Mouse (Mus musculus) ES-Bruce4 (cell line): ENCODE measurements around the gene Mfrp. TPM values are rescaled to one million over a fixed set of nuclear protein-coding genes. Genes with fewer than 3 reads are reported as not detected.
"Not testable (repeated sequence)": the region's sequence is repeated elsewhere in the genome, so short reads cannot be mapped to it uniquely, and the experiment has no call there.

Experiments used
- H3K27ac ChIP-seq: 2 replicates; pipeline ENCODE4 v1.5.1; 2012; ENCODE audit warnings: low read length, inconsistent platforms; ENCODE audit not compliant: insufficient read depth
- H3K27me3 ChIP-seq: 2 replicates; pipeline ENCODE4 v1.6.1; 2012; ENCODE audit warnings: mild to moderate bottlenecking, low read length, inconsistent platforms; ENCODE audit not compliant: control insufficient read depth, poor library complexity, insufficient read depth, severe bottlenecking
- H3K36me3 ChIP-seq: 2 replicates; pipeline ENCODE4 v1.6.1; 2012; ENCODE audit warnings: inconsistent platforms, mild to moderate bottlenecking, low read length, moderate library complexity; ENCODE audit not compliant: control insufficient read depth, poor library complexity, insufficient read depth, severe bottlenecking
- H3K4me1 ChIP-seq: one replicate; pipeline ENCODE4 v1.8.1; 2011; ENCODE audit warnings: low read length; ENCODE audit not compliant: control insufficient read depth, insufficient read depth
- H3K4me3 ChIP-seq: 2 replicates; pipeline ENCODE4 v1.5.1; 2011; ENCODE audit warnings: low read depth, mild to moderate bottlenecking, low read length
- H3K9ac ChIP-seq: 2 replicates; pipeline ENCODE4 v1.6.1; 2012; ENCODE audit warnings: low read depth, mild to moderate bottlenecking, inconsistent platforms; ENCODE audit not compliant: poor library complexity, severe bottlenecking
- H3K9me3 ChIP-seq: replicated peaks from 2 replicates; pipeline ENCODE4 v1.6.1; 2012; ENCODE audit warnings: mild to moderate bottlenecking, low read length, inconsistent platforms; ENCODE audit not compliant: control insufficient read depth, poor library complexity, insufficient read depth, severe bottlenecking
- CTCF ChIP-seq: IDR thresholded peaks from one replicate; pipeline ENCODE4 v1.8.1; 2011; ENCODE audit warnings: low read depth, low read length
- EP300 ChIP-seq: IDR thresholded peaks from 2 replicates; pipeline ENCODE4 v1.6.1; 2011; ENCODE audit warnings: low read depth, low read length; ENCODE audit not compliant: insufficient read depth
- POLR2A ChIP-seq: IDR thresholded peaks from one replicate; pipeline ENCODE4 v1.8.1; 2011; ENCODE audit warnings: low read length; ENCODE audit not compliant: insufficient read depth
- polyA plus RNA-seq: library from polyadenylated mRNA; stranded (reverse); fragments of >200 nt; gene quantifications from 2 replicates; pipeline ENCODE4 v1.2.4, GENCODE M21; 2011; ENCODE audit warnings: low read depth; ENCODE audit not compliant: missing spikeins, insufficient read depth, insufficient read length

Mfrp gene
- polyA plus RNA-seq, 1 experiment: not detected

- Histone ChIP-seq H3K4me1 (no peaks in the 10 kb centered on the region), H3K36me3 (0 out of 2 replicates have a peak, but pooled peaks cover 3% of the 10 kb centered on the region), H3K9ac (no peak overlapping the region), H3K9me3 (no peaks in the 10 kb centered on the region), H3K27ac (no peak overlapping the region), H3K27me3 (no peaks in the 10 kb centered on the region), H3K4me3 (no peak overlapping the region)
- TF ChIP-seq POLR2A (no peak), CTCF (peak; percentile 62)
Observed at GRCm38 (mm10) chr9:44109360-44110095, 8.0 kb downstream of the Mfrp start.

GRCm38 (mm10) chr9:44111909-44112308, 10.4 kb downstream of the Mfrp start:
- not testable (repeated sequence) for H3K27ac ChIP-seq, H3K36me3 ChIP-seq, H3K4me3 ChIP-seq, H3K9me3 ChIP-seq, H3K27me3 ChIP-seq, H3K4me1 ChIP-seq, H3K9ac ChIP-seq

GRCm38 (mm10) chr9:44113105-44113789, 11.7 kb downstream of the Mfrp start, which contains the start of the genes Gm49380 and Rnf26:
Gene Gm49380 (minus strand): TSS chr9:44113500.
Gene Rnf26 (minus strand): TSS chr9:44113517.
- Histone ChIP-seq H3K27ac (peak within 1 kb of the TSS; percentile 20; the same call in 1 of the 2 replicates), H3K36me3 (0 out of 2 replicates have a peak, but pooled peaks cover 3% of the 10 kb centered on the region), H3K4me1 (no peaks in the 10 kb centered on the region), H3K27me3 (no peaks in the 10 kb centered on the region), H3K9ac (peak within 1 kb of the TSS; percentile 95), H3K9me3 (no peaks in the 10 kb centered on the region), H3K4me3 (peak within 1 kb of the TSS; percentile 91)
- TF ChIP-seq POLR2A: no peak
- no peak for TF ChIP-seq EP300
- TF ChIP-seq CTCF: no peak

GRCm38 (mm10) chr9:44114453-44114852, 12.9 kb downstream of the Mfrp start:
- TF ChIP-seq EP300 (no peak), CTCF (no peak), POLR2A (no peak)
- H3K9me3 ChIP-seq: no peaks in the 10 kb centered on the region
- H3K36me3 ChIP-seq: 0 out of 2 replicates have a peak, but pooled peaks cover 3% of the 10 kb centered on the region
- no peak overlapping the region for H3K4me3 ChIP-seq
- no peaks in the 10 kb centered on the region for H3K27me3 ChIP-seq
- H3K9ac ChIP-seq: peak overlapping the region; percentile 29
- H3K4me1 ChIP-seq: no peaks in the 10 kb centered on the region
- H3K27ac ChIP-seq: peak overlapping the region; percentile 20; the same call in 1 of the 2 replicates

- no peak overlapping the region for H3K4me3 ChIP-seq
- TF ChIP-seq POLR2A (no peak), EP300 (no peak), CTCF (no peak)
- no peaks in the 10 kb centered on the region for H3K27me3 ChIP-seq
- no peaks in the 10 kb centered on the region for H3K36me3 ChIP-seq
- no peak overlapping the region for H3K9ac ChIP-seq
- H3K9me3 ChIP-seq: no peaks in the 10 kb centered on the region
- H3K4me1 ChIP-seq: no peaks in the 10 kb centered on the region
- no peak overlapping the region for H3K27ac ChIP-seq
Observed at GRCm38 (mm10) chr9:44115599-44115998, 14.1 kb downstream of the Mfrp start.

- Histone ChIP-seq H3K4me3 (no peak overlapping the region), H3K4me1 (no peaks in the 10 kb centered on the region), H3K27me3 (no peaks in the 10 kb centered on the region), H3K36me3 (no peaks in the 10 kb centered on the region), H3K27ac (no peak overlapping the region), H3K9me3 (no peaks in the 10 kb centered on the region), H3K9ac (no peak overlapping the region)
- no peak for TF ChIP-seq POLR2A
- peak; percentile 23 for TF ChIP-seq CTCF
- no peak for TF ChIP-seq EP300
Observed at GRCm38 (mm10) chr9:44116182-44116581, 14.7 kb downstream of the Mfrp start.
